Mouse (Mus musculus) embryonic facial prominence, embryonic 13.5 days (tissue): Measurements from ENCODE around the gene Akna. TPM values are rescaled to one million over a fixed set of nuclear protein-coding genes. Genes with fewer than 3 reads are reported as not detected.

Source experiments
- ATAC-seq: fragments of 200-750 bp; cut with Nextera tagmentation; 2 replicates; pipeline ENCODE4 v1.8.0; 2017; ENCODE audit warnings: low read depth; ENCODE audit not compliant: insufficient number of reproducible peaks, insufficient read depth, low FRiP score, low TSS enrichment
- H3K27ac ChIP-seq: fragments of 300-500 bp; sonication (generic); 2 replicates; pipeline ENCODE4 v1.5.1; 2015; ENCODE audit warnings: moderate library complexity, mild to moderate bottlenecking, inconsistent platforms
- H3K27me3 ChIP-seq: fragments of 300-500 bp; sonication (generic); 2 replicates; pipeline ENCODE4 v1.6.1; 2015; ENCODE audit warnings: mild to moderate bottlenecking, inconsistent platforms
- H3K36me3 ChIP-seq: fragments of 300-500 bp; sonication (generic); 2 replicates; pipeline ENCODE4 v1.6.1; 2015; ENCODE audit warnings: mild to moderate bottlenecking, inconsistent platforms
- H3K4me1 ChIP-seq: fragments of 300-500 bp; sonication (generic); 2 replicates; pipeline ENCODE4 v1.6.1; 2015; ENCODE audit warnings: inconsistent platforms
- H3K4me2 ChIP-seq: fragments of 300-500 bp; sonication (generic); 2 replicates; pipeline ENCODE4 v1.6.1; 2015; ENCODE audit warnings: moderate library complexity, mild to moderate bottlenecking, inconsistent platforms
- H3K4me3 ChIP-seq: fragments of 300-500 bp; sonication (generic); 2 replicates; pipeline ENCODE4 v1.5.1; 2015; ENCODE audit warnings: mild to moderate bottlenecking, inconsistent platforms
- H3K9ac ChIP-seq: fragments of 300-500 bp; sonication (generic); 2 replicates; pipeline ENCODE4 v1.6.1; 2015; ENCODE audit warnings: mild to moderate bottlenecking, inconsistent platforms
- H3K9me3 ChIP-seq: fragments of 300-500 bp; sonication (generic); 2 replicates; pipeline ENCODE4 v1.6.1; 2016; ENCODE audit warnings: inconsistent platforms
- WGBS: fragments of 180-500 bp; shearing (Covaris S2); methylation state at CpG from one replicate; pipeline ENCODE4 v1.1.7; 2015; ENCODE audit warnings: mixed read lengths; 5-methylcytosine and 5-hydroxymethylcytosine counted together
- polyA plus RNA-seq: library from polyadenylated mRNA; unstranded; fragments of >200 nt; fragmentation: Nextera tagmentation; extraction: Ambion mirVana; gene quantifications from 2 replicates; pipeline ENCODE4 v1.2.1, GENCODE M21; 2015

Akna gene
- polyA plus RNA-seq, 1 experiment from 2014 or later, result 10.0 TPM

- no peaks in the 10 kb centered on the region for H3K9me3 ChIP-seq
- peak overlapping the region; percentile 64; the same call in 1 of the 2 replicates for H3K27ac ChIP-seq
- H3K27me3 ChIP-seq, result no peaks in the 10 kb centered on the region
- 2% methylated on average over 18 of the region's 18 CpGs for WGBS
- H3K36me3 ChIP-seq, result no peaks in the 10 kb centered on the region
- peaks cover 35% of the 10 kb centered on the region for H3K4me1 ChIP-seq
- peak overlapping the region; percentile 98 for H3K4me2 ChIP-seq
- peak overlapping the region; percentile 61 for H3K9ac ChIP-seq
- ATAC-seq, result no peak
- H3K4me3 ChIP-seq, result peak overlapping the region; percentile 63
These were observed 6.3 kb upstream of the Akna start for GRCm38 (mm10) chr4:63409317-63409907.

GRCm38 (mm10) chr4:63408649-63409048 is 5.5 kb upstream of the Akna start:
- ATAC-seq, result 0 out of 2 replicates have a peak, but pooled peaks have one; percentile 34
- Histone ChIP-seq H3K36me3 (no peaks in the 10 kb centered on the region), H3K9me3 (no peaks in the 10 kb centered on the region), H3K4me1 (peaks cover 43% of the 10 kb centered on the region), H3K4me3 (0 out of 2 replicates have a peak overlapping the region, but pooled peaks have one; percentile 63), H3K27ac (no peak overlapping the region), H3K27me3 (no peaks in the 10 kb centered on the region), H3K9ac (no peak overlapping the region), H3K4me2 (peak overlapping the region; percentile 98)
- 7% methylated on average over 8 of the region's 8 CpGs for WGBS

GRCm38 (mm10) chr4:63408247-63408646 is 5.1 kb upstream of the Akna start:
- ATAC-seq, result 0 out of 2 replicates have a peak, but pooled peaks have one; percentile 0
- H3K9me3 ChIP-seq, result no peaks in the 10 kb centered on the region
- no peaks in the 10 kb centered on the region for H3K36me3 ChIP-seq
- H3K27me3 ChIP-seq, result no peaks in the 10 kb centered on the region
- H3K9ac ChIP-seq, result no peak overlapping the region
- H3K4me1 ChIP-seq, result peaks cover 47% of the 10 kb centered on the region
- 61% methylated on average over 7 of the region's 7 CpGs for WGBS
- H3K4me2 ChIP-seq, result peak overlapping the region; percentile 98
- H3K4me3 ChIP-seq, result no peak overlapping the region
- no peak overlapping the region for H3K27ac ChIP-seq

GRCm38 (mm10) chr4:63405683-63406082 is 2.5 kb upstream of the Akna start:
- Histone ChIP-seq H3K4me1 (peaks cover 69% of the 10 kb centered on the region), H3K4me3 (no peak overlapping the region), H3K4me2 (no peak overlapping the region), H3K36me3 (no peaks in the 10 kb centered on the region), H3K27me3 (no peaks in the 10 kb centered on the region), H3K9me3 (no peaks in the 10 kb centered on the region), H3K27ac (peak overlapping the region; percentile 17; the same call in 1 of the 2 replicates), H3K9ac (no peak overlapping the region)
- 62% methylated on average over 4 of the region's 4 CpGs for WGBS
- no peak for ATAC-seq

- WGBS, result 54% methylated on average over 7 of the region's 7 CpGs
- Histone ChIP-seq H3K4me2 (no peak overlapping the region), H3K4me3 (no peak overlapping the region), H3K4me1 (peaks cover 73% of the 10 kb centered on the region), H3K36me3 (no peaks in the 10 kb centered on the region), H3K27me3 (no peaks in the 10 kb centered on the region), H3K9me3 (no peaks in the 10 kb centered on the region), H3K27ac (peak overlapping the region; percentile 17; the same call in 1 of the 2 replicates), H3K9ac (no peak overlapping the region)
- no peak for ATAC-seq
These were observed 1.9 kb upstream of the Akna start for GRCm38 (mm10) chr4:63405051-63405450.

GRCm38 (mm10) chr4:63404205-63404604 is 1.1 kb upstream of the Akna start:
- 71% methylated on average over 7 of the region's 7 CpGs for WGBS
- Histone ChIP-seq H3K27ac (peak overlapping the region; percentile 87), H3K36me3 (no peaks in the 10 kb centered on the region), H3K9me3 (no peaks in the 10 kb centered on the region), H3K27me3 (no peaks in the 10 kb centered on the region), H3K4me1 (peaks cover 74% of the 10 kb centered on the region), H3K4me2 (peak overlapping the region; percentile 64), H3K9ac (peak overlapping the region; percentile 73), H3K4me3 (no peak overlapping the region)
- no peak for ATAC-seq

- peaks cover 77% of the 10 kb centered on the region for H3K4me1 ChIP-seq
- WGBS, result 58% methylated on average over 6 of the region's 6 CpGs
- peak overlapping the region; percentile 87 for H3K27ac ChIP-seq
- H3K36me3 ChIP-seq, result 0 out of 2 replicates have a peak, but pooled peaks cover 2% of the 10 kb centered on the region
- H3K27me3 ChIP-seq, result no peaks in the 10 kb centered on the region
- ATAC-seq, result no peak
- H3K4me2 ChIP-seq, result peak overlapping the region; percentile 64
- peak overlapping the region; percentile 73 for H3K9ac ChIP-seq
- no peaks in the 10 kb centered on the region for H3K9me3 ChIP-seq
- peak overlapping the region; percentile 41 for H3K4me3 ChIP-seq
These were observed 596 bp downstream of the Akna start for GRCm38 (mm10) chr4:63402558-63402957.

GRCm38 (mm10) chr4:63402056-63402455 is 1.1 kb downstream of the Akna start:
- peak overlapping the region; percentile 73 for H3K9ac ChIP-seq
- 88% methylated on average over 10 of the region's 10 CpGs for WGBS
- H3K4me3 ChIP-seq, result peak overlapping the region; percentile 41; the same call in 1 of the 2 replicates
- H3K4me1 ChIP-seq, result peaks cover 77% of the 10 kb centered on the region
- 0 out of 2 replicates have a peak, but pooled peaks cover 6% of the 10 kb centered on the region for H3K36me3 ChIP-seq
- no peak for ATAC-seq
- H3K27me3 ChIP-seq, result no peaks in the 10 kb centered on the region
- H3K4me2 ChIP-seq, result peak overlapping the region; percentile 64
- no peaks in the 10 kb centered on the region for H3K9me3 ChIP-seq
- H3K27ac ChIP-seq, result peak overlapping the region; percentile 87

GRCm38 (mm10) chr4:63401620-63402019 is 1.5 kb downstream of the Akna start:
- Histone ChIP-seq H3K4me2 (peak overlapping the region; percentile 64), H3K27ac (peak overlapping the region; percentile 28; the same call in 1 of the 2 replicates), H3K4me1 (peaks cover 77% of the 10 kb centered on the region), H3K27me3 (no peaks in the 10 kb centered on the region), H3K36me3 (peaks cover 8% of the 10 kb centered on the region; the same call in 1 of the 2 replicates), H3K4me3 (no peak overlapping the region), H3K9ac (peak overlapping the region; percentile 44; the same call in 1 of the 2 replicates), H3K9me3 (no peaks in the 10 kb centered on the region)
- no peak for ATAC-seq
- 66% methylated on average over 6 of the region's 6 CpGs for WGBS

GRCm38 (mm10) chr4:63400541-63401306 is 2.4 kb downstream of the Akna start:
- H3K36me3 ChIP-seq, result peaks cover 15% of the 10 kb centered on the region
- no peaks in the 10 kb centered on the region for H3K27me3 ChIP-seq
- ATAC-seq, result no peak
- H3K4me1 ChIP-seq, result peaks cover 77% of the 10 kb centered on the region
- H3K4me2 ChIP-seq, result no peak overlapping the region
- no peak overlapping the region for H3K27ac ChIP-seq
- 0 out of 2 replicates have a peak overlapping the region, but pooled peaks have one; percentile 32 for H3K9ac ChIP-seq
- no peak overlapping the region for H3K4me3 ChIP-seq
- no peaks in the 10 kb centered on the region for H3K9me3 ChIP-seq
- 83% methylated on average over 18 of the region's 18 CpGs for WGBS

- 64% methylated on average over 8 of the region's 8 CpGs for WGBS
- peaks cover 69% of the 10 kb centered on the region for H3K4me1 ChIP-seq
These were observed 3.4 kb downstream of the Akna start for GRCm38 (mm10) chr4:63399691-63400270.

More at GRCm38 (mm10) chr4:63399691-63400270, 3.4 kb downstream of the Akna start:
- Histone ChIP-seq H3K9me3 (no peaks in the 10 kb centered on the region), H3K27ac (peak overlapping the region; percentile 75), H3K4me2 (no peak overlapping the region), H3K27me3 (no peaks in the 10 kb centered on the region), H3K36me3 (peaks cover 24% of the 10 kb centered on the region), H3K4me3 (no peak overlapping the region), H3K9ac (peak overlapping the region; percentile 3; the same call in 1 of the 2 replicates)
- ATAC-seq, result no peak
